Mouse (Mus musculus) ovary, postnatal 14 days (tissue): ENCODE results near the gene Lrrc58.

Experiments used
- DNase-seq: peaks from one replicate; pipeline ENCODE4 v3.0.0; 2022; ENCODE audit warnings: low spot score

The Lrrc58 gene

DNA sequence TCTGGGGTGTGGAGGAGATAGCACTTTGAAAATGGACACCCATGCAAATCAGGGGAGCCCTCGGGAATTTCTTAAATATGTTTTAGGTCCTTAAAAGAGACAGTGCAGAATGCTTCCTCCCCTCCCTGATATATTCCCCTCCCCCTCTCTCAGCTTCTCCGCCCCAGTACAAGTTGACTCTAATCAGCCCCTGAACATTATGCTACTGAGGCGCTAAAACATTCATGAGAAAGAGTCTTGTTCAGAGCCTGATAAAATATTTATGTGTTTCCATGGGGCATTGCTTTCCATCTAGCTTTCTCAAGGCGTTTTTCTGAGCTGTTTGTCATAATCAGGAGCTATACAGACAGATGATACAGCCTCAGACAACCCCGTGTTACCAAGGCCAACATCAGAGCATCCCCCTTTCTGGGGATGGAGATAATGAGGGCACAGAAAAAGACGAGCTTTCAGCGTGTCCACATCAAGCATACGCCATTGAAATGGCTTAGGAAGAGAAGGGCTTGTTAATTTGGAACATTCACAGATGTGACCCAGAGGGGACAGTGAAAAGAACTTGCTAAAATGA is 52.7 kb downstream of the Lrrc58 start:
- DNase-seq, result no peak

- DNase-seq, result no peak
Measured at GRCm38 (mm10) chr16:37926087-37926486, 57.9 kb downstream of the Lrrc58 start.

- DNase-seq, result no peak
Measured at GRCm38 (mm10) chr16:37927117-37927516, 58.9 kb downstream of the Lrrc58 start.

GRCm38 (mm10) chr16:37929006-37929405 is 60.8 kb downstream of the Lrrc58 start:
- no peak for DNase-seq

DNA sequence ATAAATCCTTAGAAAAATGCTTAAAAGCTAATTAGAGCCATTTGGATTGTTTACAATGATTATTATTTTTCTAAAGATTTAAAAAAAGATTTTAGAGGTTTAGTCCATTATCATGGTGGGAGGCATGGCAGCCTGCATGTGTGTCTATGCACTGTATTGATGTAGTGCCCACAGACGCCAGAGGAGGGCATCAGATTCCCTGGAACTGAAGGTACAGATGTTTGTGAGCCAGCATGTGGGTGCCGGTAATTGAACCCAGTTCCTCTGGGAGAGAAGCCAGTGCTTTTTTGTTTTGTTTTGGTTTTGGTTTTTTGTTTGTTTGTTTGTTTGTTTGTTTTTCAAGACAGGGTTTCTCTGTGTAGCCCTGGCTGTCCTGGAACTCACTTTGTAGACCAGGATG is 61.4 kb downstream of the Lrrc58 start:
- DNase-seq, result no peak

- no peak for DNase-seq
Measured at GRCm38 (mm10) chr16:37934932-37935331, 66.7 kb downstream of the Lrrc58 start.

GRCm38 (mm10) chr16:37937276-37937675 is 69.1 kb downstream of the Lrrc58 start:
- no peak for DNase-seq
